Mouse (Mus musculus) layer of hippocampus, postnatal 10 days (tissue): ENCODE data around the gene Sox6. TPM values are rescaled to one million over a fixed set of nuclear protein-coding genes. Genes with fewer than 3 reads are reported as not detected.

Source experiments
- DNase-seq, 2 experiments: peaks; one replicate each; pipeline ENCODE4 v3.0.0; 2021; ENCODE audit warnings: low spot score in 2 of 2
- total RNA-seq, 2 experiments: library from RNA; stranded (reverse); gene quantifications; 2 replicates each; pipeline ENCODE4 v1.2.3; 2021

Gene Sox6
- total RNA-seq, 2 experiments from 2014 or later = 28.9 to 34.8 TPM

DNA sequence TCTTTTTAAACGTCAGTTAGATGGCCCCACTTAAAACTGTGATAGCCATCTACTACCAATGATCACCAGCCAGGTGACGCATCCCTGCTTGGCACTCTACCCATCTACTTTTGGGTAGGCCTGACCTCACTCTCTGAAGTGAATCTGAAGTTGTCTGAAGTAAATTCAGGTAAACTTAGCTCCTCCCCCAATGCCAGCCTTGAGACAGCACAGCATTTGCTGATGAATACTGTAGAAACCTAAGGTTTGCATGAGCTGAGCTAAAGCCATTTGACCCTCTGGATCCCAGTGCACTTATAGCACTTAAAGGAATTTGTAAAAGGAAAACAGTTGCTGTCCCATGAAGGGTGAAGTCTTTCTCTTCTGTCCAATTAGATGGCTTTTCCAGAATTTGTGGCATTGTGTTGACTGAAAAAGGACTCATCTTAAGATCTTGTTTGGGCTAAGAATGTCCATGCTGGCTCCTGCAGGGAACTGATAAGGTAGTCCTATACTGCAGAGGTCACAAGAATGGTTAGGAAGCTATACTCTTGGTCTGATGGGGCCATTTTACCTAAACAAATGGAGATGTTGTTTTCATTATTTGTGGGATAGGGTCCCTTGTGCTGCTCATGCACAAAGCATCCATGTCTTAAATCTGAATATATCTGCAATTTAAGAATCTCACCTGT is 50.4 kb downstream of the Sox6 start:
- DNase-seq = no peak

DNA sequence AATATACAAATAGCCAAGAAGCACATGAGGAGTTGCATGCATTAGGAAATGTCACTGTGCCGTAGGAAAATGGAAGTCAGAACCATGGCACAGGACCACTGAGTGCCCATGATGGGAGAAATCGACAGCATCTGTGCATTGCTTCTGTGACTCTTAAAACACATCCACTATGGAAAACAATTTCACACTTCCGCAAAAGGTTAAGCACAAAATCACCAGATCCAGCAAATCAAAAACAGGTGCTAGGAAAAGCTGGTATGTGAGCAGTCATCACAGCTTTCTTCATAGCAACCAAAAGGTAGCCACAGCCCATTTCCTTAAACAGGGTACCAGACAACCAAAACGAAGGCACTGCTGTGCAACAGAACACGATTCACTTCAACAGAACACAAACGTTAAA is 52.9 kb downstream of the Sox6 start:
- DNase-seq = no peak

DNA sequence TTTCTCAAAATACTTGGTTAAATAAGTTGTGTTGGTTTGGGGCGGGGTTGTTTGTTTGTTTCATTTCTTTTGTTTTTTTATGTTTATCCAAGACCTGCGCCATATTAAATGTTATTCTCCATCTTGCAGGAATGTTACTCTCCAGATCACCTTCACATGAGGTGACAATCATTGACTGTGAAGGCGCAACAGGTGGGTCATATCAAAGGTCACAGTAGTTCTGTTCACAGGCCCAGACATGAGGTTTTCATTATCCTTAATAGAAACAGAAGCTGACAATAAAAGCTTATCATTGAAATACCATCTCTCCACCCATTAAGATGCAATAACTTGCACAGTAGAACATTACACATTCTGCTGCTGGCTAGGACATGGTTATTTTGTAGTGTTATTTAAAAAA is 54.5 kb downstream of the Sox6 start:
- no peak for DNase-seq

DNA sequence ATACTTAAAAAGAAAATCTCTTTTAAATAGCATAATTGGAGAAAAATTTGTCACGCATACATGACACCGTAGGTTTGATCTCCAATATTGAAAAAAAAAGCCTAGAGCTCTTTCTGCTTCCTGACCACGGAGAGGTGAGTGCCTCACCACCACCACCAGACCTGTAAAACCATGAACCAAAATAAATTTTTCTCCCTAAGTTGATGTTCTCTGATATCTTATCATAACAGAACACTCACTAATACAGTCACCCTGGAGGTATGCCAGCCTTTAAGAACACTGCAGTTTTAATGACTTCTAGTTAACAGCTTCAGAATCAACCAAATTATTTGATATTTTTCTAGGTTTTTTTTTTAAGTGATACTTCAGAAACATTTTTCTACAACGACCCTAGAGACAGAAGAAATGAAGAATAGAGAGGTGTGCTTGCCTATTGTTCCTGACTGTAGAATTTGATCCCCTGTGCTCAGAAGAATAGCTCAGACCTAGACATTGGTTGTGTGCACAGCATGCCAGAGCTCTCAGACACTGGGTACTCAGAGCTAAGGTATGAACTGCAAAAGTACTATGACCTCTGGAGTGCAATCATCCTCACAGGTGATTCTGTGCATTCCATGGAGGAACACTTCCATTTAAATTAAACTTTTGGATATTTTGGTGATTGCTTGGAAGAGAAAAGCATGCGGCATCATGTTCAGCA is 58.6 kb downstream of the Sox6 start:
- DNase-seq = no peak

DNA sequence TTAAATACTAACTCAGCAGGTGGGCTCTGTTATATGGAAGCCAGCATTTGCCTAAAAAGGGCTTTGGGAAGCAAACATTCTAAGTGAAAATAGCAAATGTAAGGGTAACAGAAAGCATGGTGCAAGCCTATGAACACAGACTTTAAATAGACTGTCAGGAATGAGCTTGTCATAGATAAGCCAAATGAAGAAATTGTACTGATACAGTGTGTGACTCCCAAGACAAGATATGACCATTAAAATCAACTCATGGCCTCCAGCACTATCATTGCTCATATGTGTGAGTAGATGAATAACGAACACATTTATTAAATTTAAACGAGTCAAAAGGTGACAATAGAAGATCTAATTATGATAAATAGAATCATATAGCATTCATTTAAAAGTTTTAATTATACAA is 64.1 kb downstream of the Sox6 start:
- no peak for DNase-seq

DNA sequence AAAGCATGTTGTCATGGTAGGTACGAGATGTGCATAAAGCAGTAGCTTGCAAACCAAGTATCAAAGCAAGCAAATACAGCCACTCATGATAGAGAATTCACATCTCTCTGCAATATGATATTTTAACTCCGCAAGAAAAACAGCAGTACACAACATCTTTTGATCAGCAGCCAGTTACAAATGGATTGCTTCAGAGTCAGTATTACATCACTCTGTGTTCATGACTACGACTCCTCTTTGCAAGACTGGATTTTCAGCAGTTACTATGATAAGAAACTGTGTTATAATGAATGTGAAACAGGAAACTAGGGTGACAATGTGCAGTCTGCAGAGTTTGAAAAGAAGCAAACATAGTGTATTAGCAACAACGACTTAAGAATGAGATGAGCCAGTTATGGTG is 71.4 kb downstream of the Sox6 start:
- no peak for DNase-seq

DNA sequence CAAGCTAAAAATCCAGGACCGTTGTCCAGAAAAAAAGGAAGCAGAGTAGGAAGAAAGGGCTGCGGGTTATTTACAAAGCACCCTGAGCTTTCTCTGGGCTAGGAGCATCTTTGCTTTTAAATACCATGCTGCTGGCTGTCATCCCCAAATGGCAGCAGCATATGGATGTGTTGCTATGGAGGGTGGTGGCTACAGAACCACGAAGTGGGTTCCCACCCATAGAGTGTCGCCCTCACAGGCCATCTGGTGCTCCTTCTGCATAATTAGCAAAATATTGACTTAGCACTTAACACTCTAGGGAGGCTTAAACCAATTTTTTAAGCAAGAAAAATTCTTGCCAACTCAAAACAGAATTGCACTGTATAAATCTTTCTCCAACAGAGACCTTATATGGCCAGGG is 72.4 kb downstream of the Sox6 start:
- peak in 1 of 2 experiments; percentile 18 for DNase-seq

DNA sequence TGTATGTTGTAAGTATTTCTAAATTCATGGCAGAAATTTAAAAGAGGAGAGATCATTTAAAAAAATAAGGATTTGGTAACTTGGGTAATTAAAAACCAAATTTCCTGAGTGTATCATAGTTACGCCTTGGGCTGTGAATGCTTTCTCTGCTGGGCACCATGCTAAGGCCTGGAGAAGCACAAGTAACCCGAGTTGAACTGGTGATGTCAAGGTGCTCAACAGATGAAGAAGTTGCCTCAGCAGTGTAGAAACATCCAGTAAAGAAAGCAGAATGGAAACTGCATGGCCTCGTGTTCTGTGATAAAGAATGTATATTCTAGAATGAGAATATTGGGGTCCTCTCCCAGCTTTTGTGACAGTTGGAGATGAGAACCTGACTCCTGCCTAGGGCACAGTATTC is 85.5 kb downstream of the Sox6 start:
- DNase-seq = no peak

DNA sequence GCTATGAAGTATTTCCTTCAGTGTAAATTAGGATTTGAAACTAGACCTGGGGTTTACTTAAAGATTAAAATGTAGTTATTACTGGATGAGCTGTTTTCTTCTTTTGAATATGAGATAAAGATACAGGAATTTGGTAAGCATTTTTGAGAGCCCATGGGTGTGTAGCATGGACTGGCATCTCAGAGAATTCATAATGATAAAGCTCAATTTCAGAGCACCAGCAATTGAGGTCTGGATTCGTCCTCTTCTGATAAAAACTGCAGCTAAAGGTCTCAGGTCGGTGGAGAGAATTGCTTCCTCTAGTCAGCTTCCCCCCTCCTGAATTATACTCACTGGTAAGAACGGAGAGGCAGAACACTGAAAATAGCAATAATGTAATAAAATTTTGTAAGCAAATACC is 86.4 kb downstream of the Sox6 start:
- no peak for DNase-seq

DNA sequence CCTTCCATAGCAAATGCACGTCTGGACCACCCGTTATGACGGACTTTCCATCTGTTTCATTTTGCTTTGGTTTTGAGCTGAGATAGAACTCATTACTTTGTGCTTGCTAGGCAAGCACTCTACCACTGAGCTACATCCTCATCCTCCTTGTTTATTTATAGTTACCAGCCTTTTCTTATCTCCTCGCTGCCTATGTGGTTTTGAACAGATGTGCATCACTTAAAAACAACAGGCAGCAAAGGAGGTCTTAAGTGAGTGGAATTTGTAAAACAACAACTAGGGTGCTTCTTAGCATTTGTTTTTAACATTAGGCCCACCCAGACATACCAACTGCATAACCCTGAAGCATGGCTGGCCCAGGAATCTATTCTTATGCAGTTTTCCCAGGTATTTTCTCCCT is 86.9 kb downstream of the Sox6 start:
- DNase-seq = no peak

DNA sequence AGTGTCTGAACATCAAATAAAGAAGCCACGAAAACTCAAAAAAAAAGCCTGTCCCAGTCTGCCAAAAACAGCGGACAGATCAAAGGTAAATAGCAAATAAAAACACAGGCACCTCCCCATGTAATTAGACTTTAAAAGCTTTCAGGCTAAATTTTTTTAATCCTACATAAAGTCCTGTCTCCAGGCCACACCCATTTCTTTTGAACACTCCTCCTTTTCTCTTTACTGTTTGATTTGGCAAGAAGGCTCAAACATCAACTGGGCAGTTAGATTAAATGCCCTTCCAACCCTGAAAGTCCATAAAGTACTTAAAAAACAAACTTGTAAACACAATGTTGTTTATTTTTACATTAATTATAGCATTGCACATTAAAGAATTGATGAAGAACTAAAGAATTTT is 90.7 kb downstream of the Sox6 start:
- no peak for DNase-seq

DNA sequence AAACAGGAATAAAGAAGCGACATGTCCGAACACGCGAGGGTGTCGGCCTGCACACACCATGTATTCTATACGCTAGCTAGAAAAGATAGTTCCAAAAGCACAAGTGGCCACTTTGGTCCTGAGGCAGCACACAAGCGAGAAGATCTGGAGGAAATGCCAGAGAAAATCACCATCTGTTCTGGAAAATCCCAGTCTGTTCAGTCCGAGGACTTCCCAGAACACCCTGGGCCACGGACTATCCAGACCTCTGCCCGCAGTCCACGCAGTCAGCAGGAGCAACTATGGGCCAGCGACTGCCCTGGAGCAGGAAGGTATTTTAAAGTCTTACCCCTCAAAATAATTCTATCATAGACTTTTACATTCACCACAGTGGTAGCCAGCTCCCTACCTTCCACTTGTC is 92.0 kb downstream of the Sox6 start:
- no peak for DNase-seq

DNA sequence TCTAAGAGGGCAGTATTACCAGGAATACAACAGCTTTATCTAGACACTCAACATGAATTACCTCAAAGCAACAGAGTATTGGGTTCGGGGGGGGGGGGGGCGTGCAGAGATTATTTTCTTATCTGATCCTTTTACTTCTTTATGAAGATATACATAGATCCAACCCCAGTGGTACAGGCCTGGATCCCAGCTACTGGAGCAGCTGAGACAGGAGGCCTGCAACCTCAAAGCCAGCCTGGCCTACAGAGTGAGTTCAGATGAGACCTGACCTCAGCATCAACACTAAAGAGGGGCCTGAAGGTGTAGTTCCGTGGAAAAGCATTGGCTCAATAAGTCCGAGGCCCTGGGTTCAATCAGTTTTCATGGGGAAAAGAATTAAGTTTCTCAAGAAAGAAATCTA is 93.1 kb downstream of the Sox6 start:
- no peak for DNase-seq

DNA sequence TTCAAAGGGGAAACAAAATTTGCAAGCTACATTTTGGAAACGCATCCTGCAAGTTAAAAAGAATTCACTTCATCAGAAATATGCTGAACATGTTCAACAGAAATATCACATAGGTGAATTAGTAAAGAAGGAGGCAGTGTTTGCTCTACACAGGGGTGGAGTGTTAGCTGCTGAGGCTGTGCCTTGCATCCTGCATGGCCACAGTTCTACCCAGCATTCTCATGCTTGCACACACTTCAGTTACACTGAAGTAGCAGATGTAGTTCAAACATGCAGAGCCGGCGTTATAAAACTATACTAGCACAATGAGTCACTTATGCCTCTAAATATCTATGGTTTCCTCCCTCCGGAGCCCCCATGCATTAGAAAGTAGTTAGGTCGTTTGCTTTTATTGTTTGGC is 94.3 kb downstream of the Sox6 start:
- no peak for DNase-seq

DNA sequence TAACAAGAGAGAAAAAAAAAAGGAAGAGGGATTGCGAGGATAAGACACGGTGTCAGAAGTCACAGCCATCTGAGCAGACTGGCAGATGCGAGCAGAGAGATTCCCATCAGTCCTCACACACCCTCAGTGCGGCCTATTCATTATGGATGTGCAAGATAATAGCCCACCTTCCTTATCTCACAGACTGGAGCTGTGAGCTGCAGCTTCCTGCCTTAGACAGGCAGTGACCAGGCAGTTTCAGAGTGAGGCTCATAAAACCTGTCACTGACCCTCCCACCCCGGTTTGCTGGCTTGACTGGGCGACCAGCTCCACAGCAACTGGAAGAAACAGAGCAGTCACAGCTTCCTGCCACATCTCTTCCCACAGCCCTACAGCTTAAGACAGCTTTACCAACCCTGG is 96.8 kb downstream of the Sox6 start:
- no peak for DNase-seq

DNA sequence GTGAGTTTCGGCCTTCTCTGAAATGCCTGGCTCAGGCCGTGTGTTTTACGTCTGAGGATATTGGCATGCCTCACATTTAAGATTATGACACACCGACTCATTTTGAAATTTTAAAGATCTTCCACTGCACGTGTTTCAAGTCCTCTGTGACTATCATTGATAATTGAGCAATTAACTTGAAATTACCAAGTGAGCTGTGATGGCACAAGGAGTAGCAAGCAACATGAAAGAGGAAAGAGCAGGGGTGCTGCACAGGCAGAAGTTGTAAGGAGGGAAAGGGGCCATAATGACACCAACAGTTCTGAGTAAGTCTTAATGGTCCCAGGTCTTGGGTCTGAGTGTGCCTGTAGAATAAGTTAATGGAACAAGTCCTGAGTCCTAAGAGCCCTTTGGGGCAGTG is 99.3 kb downstream of the Sox6 start:
- no peak for DNase-seq

DNA sequence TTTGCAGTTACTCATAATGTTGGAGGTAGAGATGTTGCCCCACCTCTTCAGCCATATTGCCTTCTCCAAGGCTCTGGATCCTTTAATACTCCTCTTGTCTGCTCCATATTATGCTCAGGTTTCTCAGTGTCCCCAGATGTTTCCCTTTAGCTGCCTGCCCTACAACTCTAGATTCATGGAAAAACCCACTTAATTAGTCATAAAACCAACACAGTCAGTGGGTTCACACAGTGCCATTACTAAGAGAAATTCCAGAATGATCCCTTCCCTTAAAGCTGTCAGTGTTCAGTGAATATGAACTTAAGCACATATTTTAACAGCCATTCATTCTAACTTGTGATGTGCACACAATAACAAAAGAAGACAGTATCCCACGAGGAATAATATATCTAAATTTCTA is 101.7 kb downstream of the Sox6 start:
- no peak for DNase-seq

DNA sequence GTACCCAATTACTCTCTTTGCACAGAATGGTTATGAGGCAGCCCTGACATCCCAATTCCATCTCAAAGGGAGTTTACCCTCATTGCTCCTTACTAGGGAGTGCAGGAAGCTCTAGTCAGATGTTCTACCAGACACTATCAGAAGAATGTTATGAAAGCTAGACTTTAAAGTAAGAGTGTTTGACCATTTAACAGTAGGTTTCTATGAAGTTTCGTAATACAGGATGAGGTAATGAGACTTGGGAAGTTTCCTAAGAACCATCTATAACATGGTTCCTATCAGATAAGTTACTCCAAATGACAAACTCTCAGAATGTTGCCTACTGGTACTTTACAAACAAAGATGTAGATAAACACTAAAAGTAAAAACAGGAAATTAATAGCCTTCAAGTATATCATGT is 123.3 kb downstream of the Sox6 start:
- no peak for DNase-seq

DNA sequence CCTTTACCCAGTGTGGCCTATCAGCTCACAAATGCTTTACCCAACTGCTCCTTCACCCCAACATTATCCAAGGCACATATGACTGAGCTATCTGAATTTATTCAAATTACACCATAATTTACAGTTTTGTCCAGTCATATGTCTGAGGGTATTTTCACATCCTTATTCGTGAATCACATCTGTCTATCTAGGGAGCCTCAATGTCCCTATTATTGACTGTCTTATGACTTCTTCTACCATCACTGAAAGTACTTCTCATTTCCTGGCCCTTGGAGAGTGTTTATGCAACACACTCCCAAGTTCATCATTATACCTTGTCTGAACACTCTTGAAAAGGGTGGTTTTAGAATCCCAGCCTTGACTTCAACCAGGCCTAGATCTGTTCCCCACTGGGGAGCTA is 128.3 kb downstream of the Sox6 start:
- DNase-seq = no peak

DNA sequence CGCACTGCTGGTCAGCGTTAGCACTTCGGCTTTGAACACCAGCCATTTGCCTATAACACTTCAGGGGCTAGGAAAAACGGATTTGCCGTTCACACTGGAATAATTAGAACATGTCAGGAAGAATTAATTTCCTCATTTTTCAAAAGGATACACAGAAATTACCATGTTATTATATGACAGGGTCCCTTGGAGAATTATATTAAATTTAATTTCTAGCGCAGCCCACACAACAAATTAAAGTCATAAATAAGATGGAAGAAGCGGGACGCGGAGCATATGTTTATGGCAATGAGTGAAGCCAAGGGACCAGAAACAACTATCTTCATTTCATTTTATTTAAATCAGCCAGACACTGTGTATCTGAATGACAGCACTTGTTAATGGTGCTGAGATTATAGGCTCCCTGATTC is 133.8 kb downstream of the Sox6 start:
- DNase-seq = no peak

DNA sequence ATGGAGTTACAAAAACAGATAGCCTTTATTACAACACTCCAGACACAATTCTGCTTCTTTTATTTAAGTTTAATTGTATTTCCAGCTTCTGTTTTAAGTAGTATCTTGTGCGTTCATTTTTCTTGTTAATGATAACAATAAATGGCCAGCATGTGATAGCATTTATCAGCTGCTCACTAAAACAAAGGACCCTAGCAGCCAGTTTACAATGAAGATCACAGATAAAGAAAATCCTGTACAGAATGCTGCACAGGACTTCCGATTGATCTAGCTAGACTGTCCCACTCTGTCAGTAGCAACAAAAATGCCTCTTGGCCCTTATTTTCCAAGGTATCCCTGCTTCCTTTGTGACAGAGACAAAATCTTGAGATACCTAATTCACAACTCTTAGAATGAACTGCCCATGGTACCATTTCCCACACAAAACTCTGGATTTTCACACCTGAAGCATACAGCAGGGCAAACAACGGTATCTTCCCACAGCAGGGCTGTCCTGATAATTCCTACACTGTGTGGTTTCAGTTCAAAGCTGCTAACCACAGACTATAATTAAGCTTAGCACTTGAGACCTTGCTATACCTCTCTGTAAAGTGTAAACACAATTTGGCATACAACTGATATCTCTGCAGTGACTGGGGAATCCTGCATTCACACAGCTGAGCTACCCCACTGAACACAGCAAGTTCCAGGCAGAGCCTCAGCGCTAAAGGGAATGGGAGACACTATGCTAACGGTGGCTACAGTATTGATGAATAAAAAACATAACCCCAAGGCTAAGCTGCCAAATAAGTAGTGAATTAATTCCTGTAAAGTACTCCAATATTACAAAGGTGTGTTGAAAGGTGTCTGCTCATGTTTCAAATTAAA is 134.4 kb downstream of the Sox6 start:
- DNase-seq = no peak

DNA sequence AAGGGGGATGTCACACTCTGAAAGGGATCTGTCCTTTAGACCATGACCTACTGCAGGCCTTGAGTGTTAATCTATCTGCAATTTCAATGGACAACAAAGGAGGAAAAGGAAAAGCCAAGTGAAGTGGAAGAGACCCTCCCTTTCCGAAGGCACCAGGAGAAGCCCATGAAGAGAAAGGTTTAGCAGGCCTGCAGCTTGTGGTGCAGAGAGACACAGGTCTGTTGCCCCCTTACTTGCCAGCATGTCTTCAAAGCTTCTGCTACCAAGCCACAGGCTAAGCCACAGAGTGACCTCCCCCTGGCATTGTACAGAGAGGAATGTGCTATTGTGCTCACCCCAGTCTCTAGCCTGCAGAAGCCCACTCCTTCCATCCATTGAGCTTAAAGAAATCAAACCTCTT is 135.2 kb downstream of the Sox6 start:
- DNase-seq = no peak
